Mouse (Mus musculus) midbrain, embryonic 12.5 days (tissue): ENCODE measurements at regions not wholly inside any gene's neighbourhood (a gene's known extent, or its start where the extent isn't known, plus 50 kb on each side); places are given as distances from the start of the nearest gene placed in this dataset.

Experiments
- ATAC-seq: fragments of 200-750 bp; cut with Nextera tagmentation; 2 replicates; pipeline ENCODE4 v1.8.0; 2017; ENCODE audit warnings: low read depth, moderate TSS enrichment, moderate library complexity; ENCODE audit not compliant: low FRiP score
- H3K27ac ChIP-seq: fragments of 300-500 bp; sonication (generic); replicated peaks from 2 replicates; pipeline ENCODE4 v1.5.1; 2016; ENCODE audit warnings: mild to moderate bottlenecking
- H3K27me3 ChIP-seq: fragments of 300-500 bp; sonication (generic); 2 replicates; pipeline ENCODE4 v1.6.1; 2016; ENCODE audit warnings: mild to moderate bottlenecking
- H3K36me3 ChIP-seq: fragments of 300-500 bp; sonication (generic); 2 replicates; pipeline ENCODE4 v1.6.1; 2016
- H3K4me1 ChIP-seq: fragments of 300-500 bp; sonication (generic); 2 replicates; pipeline ENCODE4 v1.6.1; 2016
- H3K4me2 ChIP-seq: fragments of 300-500 bp; sonication (generic); replicated peaks from 2 replicates; pipeline ENCODE4 v1.6.1; 2016; ENCODE audit warnings: mild to moderate bottlenecking, moderate library complexity
- H3K4me3 ChIP-seq: fragments of 300-500 bp; sonication (generic); 2 replicates; pipeline ENCODE4 v1.5.1; 2016; ENCODE audit warnings: mild to moderate bottlenecking
- H3K9ac ChIP-seq: fragments of 300-500 bp; sonication (generic); replicated peaks from 2 replicates; pipeline ENCODE4 v1.6.1; 2016; ENCODE audit warnings: mild to moderate bottlenecking, moderate library complexity
- H3K9me3 ChIP-seq: fragments of 300-500 bp; sonication (generic); 2 replicates; pipeline ENCODE4 v1.6.1; 2016; ENCODE audit warnings: mild to moderate bottlenecking
- WGBS: fragments of 180-500 bp; shearing (Covaris S2); methylation state at CpG from one replicate; pipeline ENCODE4 v1.1.7; 2016; 5-methylcytosine and 5-hydroxymethylcytosine counted together

DNA sequence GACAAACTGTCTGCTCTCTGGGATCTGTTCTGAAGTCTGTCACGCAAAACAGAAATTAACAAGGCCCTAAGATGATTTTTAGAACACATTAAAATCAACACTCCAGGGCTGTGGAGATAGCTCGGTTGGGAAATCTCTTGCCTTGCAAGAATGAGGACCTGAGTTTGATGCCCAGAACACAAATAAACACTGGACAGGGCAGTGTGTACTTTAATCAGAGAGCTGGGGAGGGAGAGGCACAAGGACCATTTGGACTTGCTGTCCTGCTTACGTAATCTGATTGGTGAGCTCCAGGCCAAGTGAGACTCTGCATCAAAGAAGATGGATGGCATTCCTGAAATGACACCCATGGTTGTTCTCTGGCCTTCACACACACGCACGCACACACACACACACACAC, 111.2 kb upstream of the Stac start:
- Histone ChIP-seq H3K9ac (no peak overlapping the region), H3K4me1 (no peaks in the 10 kb centered on the region), H3K4me3 (no peak overlapping the region), H3K27ac (no peak overlapping the region), H3K36me3 (no peaks in the 10 kb centered on the region), H3K4me2 (no peak overlapping the region), H3K27me3 (no peaks in the 10 kb centered on the region), H3K9me3 (no peaks in the 10 kb centered on the region)
- 90% methylated on average over 3 of the region's 5 CpGs for WGBS
- ATAC-seq: no peak

DNA sequence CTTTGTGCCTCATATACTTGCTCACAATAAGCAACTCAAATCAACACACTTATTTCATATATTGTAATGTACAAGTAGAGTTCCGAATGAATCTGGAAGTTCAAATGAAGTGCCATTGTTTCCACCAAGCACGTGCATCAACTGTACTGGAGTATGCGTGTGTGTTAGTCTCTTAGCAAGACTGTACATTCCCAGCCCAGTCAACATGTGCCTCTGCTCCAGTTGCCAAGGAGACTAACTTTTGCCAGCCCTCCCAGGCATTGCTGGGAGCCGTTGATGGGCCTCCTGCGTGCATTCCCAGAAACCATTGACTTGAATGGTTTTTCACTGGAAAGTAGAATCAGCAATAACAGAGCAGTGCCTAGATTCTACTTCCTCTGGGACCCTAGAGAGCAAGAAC, 110.7 kb upstream of the Stac start:
- no peak for ATAC-seq
- Histone ChIP-seq H3K4me2 (no peak overlapping the region), H3K4me1 (no peaks in the 10 kb centered on the region), H3K9me3 (no peaks in the 10 kb centered on the region), H3K27ac (no peak overlapping the region), H3K36me3 (no peaks in the 10 kb centered on the region), H3K4me3 (no peak overlapping the region), H3K9ac (no peak overlapping the region), H3K27me3 (no peaks in the 10 kb centered on the region)
- 92% methylated on average over 5 of the region's 5 CpGs for WGBS

DNA sequence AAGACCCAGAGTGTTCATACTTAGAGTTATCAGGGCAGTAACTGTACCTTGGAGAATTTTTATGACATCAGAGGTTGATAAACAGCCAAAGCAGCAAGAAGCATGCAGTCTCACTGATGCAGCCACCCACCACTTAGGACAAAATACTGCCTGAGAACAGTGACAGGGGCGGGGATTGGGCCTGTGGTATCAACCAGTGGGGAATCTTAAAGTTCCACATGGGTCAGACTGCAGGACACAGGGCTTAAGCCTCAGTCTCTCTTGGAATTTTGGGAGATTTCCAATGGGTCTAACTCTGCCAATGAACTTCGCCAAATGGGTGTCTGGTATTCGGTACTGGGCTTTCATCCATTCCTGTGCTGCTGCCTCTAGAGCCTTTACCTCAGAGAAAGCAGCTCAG, 88.8 kb upstream of the Stac start:
- Histone ChIP-seq H3K4me3 (no peak overlapping the region), H3K4me2 (no peak overlapping the region), H3K4me1 (no peaks in the 10 kb centered on the region), H3K9ac (no peak overlapping the region), H3K27ac (no peak overlapping the region), H3K36me3 (no peaks in the 10 kb centered on the region), H3K9me3 (no peaks in the 10 kb centered on the region), H3K27me3 (no peaks in the 10 kb centered on the region)
- no peak for ATAC-seq
- WGBS: 81% methylated on average over 3 of the region's 3 CpGs

DNA sequence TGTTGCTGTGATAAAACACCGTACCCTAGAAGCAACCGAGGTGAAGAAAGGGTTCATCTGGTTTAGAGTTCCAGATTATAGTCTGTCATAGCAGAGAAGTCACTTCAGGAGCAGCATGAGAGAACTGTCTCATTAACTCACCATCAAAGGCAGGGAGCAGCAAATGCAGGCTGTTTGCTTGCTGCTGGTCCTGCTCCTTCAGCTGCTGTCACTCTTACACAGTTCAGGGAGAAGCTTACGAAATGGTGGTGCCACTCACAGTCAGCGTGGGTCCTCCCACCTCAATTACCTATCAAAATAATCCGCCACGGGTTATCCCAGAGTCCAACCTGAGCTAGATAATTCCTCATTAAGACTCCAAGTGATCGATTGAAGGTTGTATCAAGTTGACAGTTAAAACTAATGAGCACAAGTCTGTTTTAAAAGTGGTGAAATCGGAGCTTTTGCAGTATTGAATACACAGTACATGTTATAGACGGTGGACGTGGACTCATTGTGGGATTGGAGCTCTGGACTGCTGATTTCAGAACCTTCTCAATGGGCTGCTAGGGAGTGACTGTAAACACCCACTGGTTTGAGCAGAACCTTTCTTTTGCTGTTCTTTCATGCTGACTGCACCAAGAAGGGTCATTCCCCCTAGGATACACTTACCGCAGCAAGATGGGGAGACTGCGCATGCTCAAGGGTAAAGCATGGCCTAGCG, 87.4 kb upstream of the Stac start:
- Histone ChIP-seq H3K9ac (no peak overlapping the region), H3K4me1 (no peaks in the 10 kb centered on the region), H3K4me2 (no peak overlapping the region), H3K9me3 (no peaks in the 10 kb centered on the region), H3K27ac (no peak overlapping the region), H3K27me3 (no peaks in the 10 kb centered on the region), H3K36me3 (no peaks in the 10 kb centered on the region), H3K4me3 (no peak overlapping the region)
- peak; percentile 63; the same call in 1 of the 2 replicates for ATAC-seq
- 82% methylated on average over 13 of the region's 13 CpGs for whole genome bisulfite sequencing

DNA sequence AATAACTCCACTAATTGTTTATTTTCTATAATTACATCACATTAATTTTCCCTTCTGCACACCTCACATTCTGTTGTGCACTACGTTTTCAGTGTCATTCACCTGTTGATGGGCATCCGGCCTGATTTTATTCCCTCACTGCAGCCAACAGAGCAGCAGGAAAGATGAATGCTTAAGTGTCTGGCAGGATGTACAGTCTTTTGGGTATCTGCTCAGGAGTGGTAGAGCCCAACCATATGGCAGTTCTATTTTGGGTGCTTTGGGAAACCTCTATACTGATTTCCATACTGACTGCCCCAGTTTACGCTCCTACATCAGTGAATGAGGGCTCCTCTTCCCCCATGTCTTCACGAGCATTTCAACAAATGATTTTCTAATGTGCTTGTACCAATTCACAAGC, 84.1 kb upstream of the Stac start:
- Histone ChIP-seq H3K9ac (no peak overlapping the region), H3K36me3 (no peaks in the 10 kb centered on the region), H3K9me3 (no peaks in the 10 kb centered on the region), H3K4me3 (no peak overlapping the region), H3K4me1 (no peaks in the 10 kb centered on the region), H3K27me3 (no peaks in the 10 kb centered on the region), H3K4me2 (no peak overlapping the region), H3K27ac (no peak overlapping the region)
- WGBS: 89% methylated on average over 4 of the region's 4 CpGs
- no peak for ATAC-seq

DNA sequence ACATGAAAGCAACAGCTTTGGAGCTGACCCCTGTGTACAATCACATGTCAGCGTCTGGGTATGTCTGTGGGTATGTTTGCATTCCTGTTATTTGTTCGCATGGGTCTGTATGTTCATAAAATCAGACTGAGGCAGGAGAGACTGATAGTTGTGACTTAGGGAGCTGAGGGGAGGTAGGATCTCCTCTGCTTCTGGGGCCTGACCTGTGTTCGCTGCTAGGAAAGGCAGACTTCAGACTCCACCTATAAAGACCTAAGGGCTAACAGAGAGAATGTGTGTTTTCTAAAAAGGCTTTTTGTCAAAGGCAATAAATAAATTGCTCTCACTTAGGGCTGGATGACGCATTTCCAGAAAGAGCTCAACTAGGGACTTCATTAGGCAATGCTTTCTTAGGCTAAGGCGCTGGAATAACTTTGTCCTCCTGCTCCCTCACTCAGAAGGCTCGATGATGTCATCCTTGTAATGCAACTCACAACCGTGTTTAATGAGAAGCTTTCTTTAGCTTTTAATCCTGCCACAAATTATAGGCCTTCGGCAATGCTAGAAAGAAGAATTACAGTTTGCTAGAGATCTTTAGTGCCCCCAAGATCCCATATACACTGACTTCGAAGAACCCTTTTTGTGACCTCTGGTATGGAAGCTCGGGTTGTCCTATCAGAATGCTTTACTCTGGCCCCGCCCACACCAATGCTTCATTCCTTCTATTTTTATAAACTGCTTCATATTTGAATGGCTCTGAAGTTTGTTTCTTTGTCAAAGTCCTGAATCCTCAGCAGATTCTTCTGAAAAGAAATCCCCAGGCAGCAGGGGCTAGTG, 72.7 kb upstream of the Stac start:
- ATAC-seq: no peak
- no peak overlapping the region for H3K4me2 ChIP-seq
- H3K36me3 ChIP-seq: no peaks in the 10 kb centered on the region
- H3K4me1 ChIP-seq: no peaks in the 10 kb centered on the region; the same call in 1 of the 2 replicates
- H3K9ac ChIP-seq: no peak overlapping the region
- WGBS: 83% methylated on average over 11 of the region's 11 CpGs
- no peak overlapping the region for H3K27ac ChIP-seq
- no peak overlapping the region for H3K4me3 ChIP-seq
- H3K27me3 ChIP-seq: no peaks in the 10 kb centered on the region
- no peaks in the 10 kb centered on the region for H3K9me3 ChIP-seq

DNA sequence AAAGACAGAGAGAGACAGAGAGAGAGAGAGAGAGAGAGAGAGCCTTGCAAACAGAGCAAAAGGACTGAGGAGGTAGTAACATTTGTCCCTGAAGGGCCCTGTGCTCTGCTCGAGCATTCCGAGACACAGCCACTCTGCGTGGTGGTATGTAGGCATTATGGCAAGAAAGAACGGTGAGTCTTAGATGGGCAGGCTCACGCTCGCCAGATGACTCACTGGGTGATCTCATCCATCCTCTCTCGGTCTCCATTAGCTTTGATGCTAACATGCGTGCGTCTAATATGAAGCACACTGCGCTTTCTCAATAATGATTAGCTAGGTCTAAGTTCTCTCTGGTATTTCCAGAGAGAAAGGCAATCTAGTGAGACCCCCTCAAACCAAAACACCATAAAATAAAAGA, 65.1 kb upstream of the Stac start:
- Histone ChIP-seq H3K9me3 (no peaks in the 10 kb centered on the region), H3K27ac (no peak overlapping the region), H3K4me2 (no peak overlapping the region), H3K4me1 (no peaks in the 10 kb centered on the region), H3K9ac (no peak overlapping the region), H3K4me3 (no peak overlapping the region), H3K36me3 (no peaks in the 10 kb centered on the region), H3K27me3 (no peaks in the 10 kb centered on the region)
- ATAC-seq: no peak
- WGBS: 93% methylated on average over 10 of the region's 10 CpGs

DNA sequence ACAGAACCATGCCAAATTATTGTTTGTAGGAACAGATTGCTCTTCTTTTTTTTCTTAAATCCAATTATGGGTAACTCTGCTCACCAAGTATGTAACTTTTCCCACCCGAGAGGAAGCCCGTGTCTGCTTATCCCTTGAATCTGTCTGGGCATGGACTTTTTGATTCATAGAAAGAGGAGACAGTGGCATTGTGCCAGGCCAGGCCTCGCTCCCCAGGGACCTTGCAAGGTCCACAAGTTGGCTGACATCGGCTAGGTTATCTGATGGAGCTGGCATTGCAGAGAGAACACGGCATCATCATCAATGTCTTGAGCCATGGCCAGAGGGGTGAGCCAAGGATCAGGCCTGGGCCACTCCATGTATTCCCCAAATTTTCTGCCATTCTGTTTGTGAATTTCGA, 56.0 kb upstream of the Stac start:
- Histone ChIP-seq H3K4me1 (no peaks in the 10 kb centered on the region), H3K9ac (no peak overlapping the region), H3K36me3 (no peaks in the 10 kb centered on the region), H3K9me3 (no peaks in the 10 kb centered on the region), H3K27me3 (no peaks in the 10 kb centered on the region), H3K27ac (no peak overlapping the region), H3K4me2 (no peak overlapping the region), H3K4me3 (no peak overlapping the region)
- 75% methylated on average over 6 of the region's 6 CpGs for WGBS
- no peak for ATAC-seq

DNA sequence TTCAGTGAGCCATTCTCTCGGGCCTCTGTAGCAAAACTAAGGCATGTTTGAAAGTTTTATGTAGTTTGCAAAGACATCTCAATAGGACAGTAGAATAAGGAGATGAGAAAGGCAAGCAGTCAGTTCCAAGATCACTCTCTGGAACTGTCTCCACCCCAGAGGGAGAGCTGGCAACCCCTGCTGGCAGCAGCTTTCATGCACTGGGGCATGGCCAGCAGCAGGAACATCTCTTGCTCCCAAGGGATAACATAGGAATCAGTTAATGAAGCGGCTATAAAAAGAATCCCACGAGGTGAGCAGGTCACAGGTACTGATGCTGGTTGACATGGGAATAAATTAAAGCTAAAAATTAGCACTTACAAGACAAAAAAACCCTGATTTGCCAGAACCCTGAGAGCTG, 55.1 kb upstream of the Stac start:
- Histone ChIP-seq H3K4me3 (no peak overlapping the region), H3K4me2 (no peak overlapping the region), H3K27ac (no peak overlapping the region), H3K27me3 (no peaks in the 10 kb centered on the region), H3K36me3 (no peaks in the 10 kb centered on the region), H3K4me1 (no peaks in the 10 kb centered on the region), H3K9ac (no peak overlapping the region), H3K9me3 (no peaks in the 10 kb centered on the region)
- no peak for ATAC-seq
- 53% methylated on average over 3 of the region's 3 CpGs for WGBS
